Mouse (Mus musculus): ENCODE results near the gene Mad1l1. TPM values are rescaled to one million over a fixed set of nuclear protein-coding genes. Genes with fewer than 3 reads are reported as not detected.

Gene Mad1l1
- polyA plus RNA-seq, 1 experiment, result 18.3 TPM

DNA sequence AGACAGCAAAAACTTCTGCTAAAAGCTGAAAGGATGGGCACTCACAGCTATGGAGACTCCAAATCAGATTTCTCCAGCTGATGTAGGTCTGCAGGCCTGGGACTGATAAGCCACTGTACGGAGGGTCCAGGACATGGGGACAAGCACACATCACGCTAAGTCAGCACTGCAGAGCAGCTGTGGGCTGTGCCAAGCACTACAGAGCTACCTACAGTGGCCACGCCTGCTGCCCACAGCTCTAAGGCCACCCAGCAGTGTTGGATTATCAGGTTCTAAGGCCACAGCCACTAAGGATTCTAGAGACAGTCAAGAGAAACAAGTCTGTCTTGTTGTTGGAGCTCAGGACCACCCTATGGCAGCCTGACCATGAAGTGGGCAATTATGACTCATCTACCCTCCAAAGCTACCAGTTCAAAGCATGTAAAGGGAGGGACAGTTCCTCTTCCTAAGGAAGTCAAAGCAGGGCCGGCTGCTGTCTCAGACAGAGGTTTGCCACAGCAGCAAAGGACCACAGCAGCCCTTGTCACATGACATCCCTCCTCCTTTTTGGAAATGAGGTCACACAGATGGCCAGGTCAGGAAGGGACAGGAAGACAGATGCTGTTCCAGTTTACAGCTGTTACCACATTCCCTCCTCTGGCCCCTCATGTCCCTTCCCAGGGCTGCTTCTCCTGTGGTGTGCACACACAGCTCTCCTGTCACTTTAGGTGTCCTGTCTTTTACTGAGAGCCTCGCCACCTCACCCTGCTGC, 56.4 kb downstream of the Mad1l1 start:
- Histone ChIP-seq H3K27me3 (ENCODE audit: control insufficient read depth, insufficient read depth, low read length) (no peaks in the 10 kb centered on the region), H3K4me3 (ENCODE audit: extremely low read depth, insufficient read depth, insufficient read length) (no peak overlapping the region), H3K36me3 (ENCODE audit: control insufficient read depth, insufficient read depth, low read length) (no peaks in the 10 kb centered on the region), H3K4me1 (ENCODE audit: control insufficient read depth, insufficient read depth, insufficient read length) (peaks cover 18% of the 10 kb centered on the region), H3K27ac (ENCODE audit: insufficient read depth, low read length) (no peak overlapping the region)
- no peak for DNase-seq (ENCODE audit: low read depth in 1 of 2, low spot score in 2 of 2)
- WGBS, result 56% methylated on average over 5 of the region's 5 CpGs
- no peak for TF ChIP-seq CTCF (IDR thresholded peaks at IDR 0.05; ENCODE audit: extremely low read depth, insufficient read depth, insufficient read length, insufficient replicate concordance)
- no peak for TF ChIP-seq POLR2A (IDR thresholded peaks at IDR 0.05; ENCODE audit: low read depth, low read length)

DNA sequence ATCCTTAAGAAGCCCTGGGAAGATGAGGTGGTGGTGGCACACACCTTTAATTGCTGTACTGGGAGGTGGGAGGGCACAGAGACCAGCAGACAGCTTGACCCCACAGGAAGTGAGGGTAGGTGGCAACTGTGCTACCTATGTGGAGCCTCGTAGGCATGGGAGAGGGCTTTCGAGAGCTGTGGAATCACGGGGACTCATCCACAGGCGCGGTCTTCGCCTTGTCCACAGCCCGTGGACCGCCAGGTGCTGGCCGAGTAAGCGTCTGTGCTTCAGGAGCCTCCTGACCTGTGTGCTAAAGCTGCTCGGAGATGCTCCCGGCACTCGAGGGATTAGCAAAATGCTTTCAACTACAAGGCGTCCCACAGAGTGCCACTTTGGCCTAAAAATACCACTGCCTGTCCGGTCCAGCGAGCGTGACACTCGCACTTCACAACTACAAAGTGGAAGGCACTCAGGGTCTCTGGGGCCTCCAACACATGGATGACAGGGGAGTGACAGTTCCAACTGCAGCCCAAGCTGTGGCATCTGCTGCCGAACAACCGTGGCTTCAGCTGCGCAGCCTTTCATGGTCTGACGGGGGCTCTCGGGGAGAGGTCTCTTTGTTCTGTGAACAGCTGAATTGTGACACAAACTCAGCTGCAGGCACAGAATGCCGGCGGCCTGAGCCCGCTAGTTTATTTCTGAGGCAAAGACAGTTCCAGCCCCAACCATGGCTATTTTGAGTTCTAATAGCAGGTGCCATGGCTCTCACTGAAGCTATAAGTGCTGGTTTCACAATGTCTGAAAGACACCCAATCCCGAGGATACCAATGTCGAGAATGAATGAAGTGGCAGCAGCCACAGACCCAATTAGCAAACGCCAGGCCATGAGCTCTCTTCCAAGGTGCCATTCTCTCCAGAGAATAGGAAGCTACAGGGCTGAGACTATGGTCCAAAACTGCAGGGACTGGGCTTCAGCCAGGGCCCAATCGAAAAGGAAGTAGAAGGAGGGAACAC, 57.3 kb downstream of the Mad1l1 start:
- peaks cover 18% of the 10 kb centered on the region for H3K4me1 ChIP-seq (ENCODE audit: control insufficient read depth, insufficient read depth, insufficient read length)
- no peak for DNase-seq (ENCODE audit: low read depth in 1 of 2, low spot score in 2 of 2)
- no peaks in the 10 kb centered on the region for H3K27me3 ChIP-seq (ENCODE audit: control insufficient read depth, insufficient read depth, low read length)
- no peak overlapping the region for H3K4me3 ChIP-seq (ENCODE audit: extremely low read depth, insufficient read depth, insufficient read length)
- TF ChIP-seq CTCF (IDR thresholded peaks at IDR 0.05; ENCODE audit: extremely low read depth, insufficient read depth, insufficient read length, insufficient replicate concordance), result no peak
- no peak for TF ChIP-seq POLR2A (IDR thresholded peaks at IDR 0.05; ENCODE audit: low read depth, low read length)
- H3K27ac ChIP-seq (ENCODE audit: insufficient read depth, low read length), result no peak overlapping the region
- no peaks in the 10 kb centered on the region for H3K36me3 ChIP-seq (ENCODE audit: control insufficient read depth, insufficient read depth, low read length)
- WGBS, result 44% methylated on average over 30 of the region's 30 CpGs

GRCm38 (mm10) chr5:140262401-140262800, 59.0 kb downstream of the Mad1l1 start:
- peaks cover 18% of the 10 kb centered on the region for H3K4me1 ChIP-seq (ENCODE audit: control insufficient read depth, insufficient read depth, insufficient read length)
- no peaks in the 10 kb centered on the region for H3K36me3 ChIP-seq (ENCODE audit: control insufficient read depth, insufficient read depth, low read length)
- 63% methylated on average over 3 of the region's 3 CpGs for WGBS
- DNase-seq (ENCODE audit: low read depth in 1 of 2, low spot score in 2 of 2), result no peak
- no peaks in the 10 kb centered on the region for H3K27me3 ChIP-seq (ENCODE audit: control insufficient read depth, insufficient read depth, low read length)
- no peak overlapping the region for H3K27ac ChIP-seq (ENCODE audit: insufficient read depth, low read length)
- no peak for TF ChIP-seq POLR2A (IDR thresholded peaks at IDR 0.05; ENCODE audit: low read depth, low read length)
- H3K4me3 ChIP-seq (ENCODE audit: extremely low read depth, insufficient read depth, insufficient read length), result no peak overlapping the region

- H3K4me1 ChIP-seq (ENCODE audit: control insufficient read depth, insufficient read depth, insufficient read length), result peaks cover 21% of the 10 kb centered on the region
- no peak for TF ChIP-seq CTCF (IDR thresholded peaks at IDR 0.05; ENCODE audit: extremely low read depth, insufficient read depth, insufficient read length, insufficient replicate concordance)
- TF ChIP-seq POLR2A (IDR thresholded peaks at IDR 0.05; ENCODE audit: low read depth, low read length), result no peak
- DNase-seq (ENCODE audit: low read depth in 1 of 2, low spot score in 2 of 2), result no peak
- no peaks in the 10 kb centered on the region for H3K27me3 ChIP-seq (ENCODE audit: control insufficient read depth, insufficient read depth, low read length)
- 90% methylated on average over 4 of the region's 4 CpGs for WGBS
- H3K27ac ChIP-seq (ENCODE audit: insufficient read depth, low read length), result no peak overlapping the region
- H3K4me3 ChIP-seq (ENCODE audit: extremely low read depth, insufficient read depth, insufficient read length), result no peak overlapping the region
- no peaks in the 10 kb centered on the region for H3K36me3 ChIP-seq (ENCODE audit: control insufficient read depth, insufficient read depth, low read length)
Observed at GRCm38 (mm10) chr5:140261313-140261712, 60.0 kb downstream of the Mad1l1 start.

DNA sequence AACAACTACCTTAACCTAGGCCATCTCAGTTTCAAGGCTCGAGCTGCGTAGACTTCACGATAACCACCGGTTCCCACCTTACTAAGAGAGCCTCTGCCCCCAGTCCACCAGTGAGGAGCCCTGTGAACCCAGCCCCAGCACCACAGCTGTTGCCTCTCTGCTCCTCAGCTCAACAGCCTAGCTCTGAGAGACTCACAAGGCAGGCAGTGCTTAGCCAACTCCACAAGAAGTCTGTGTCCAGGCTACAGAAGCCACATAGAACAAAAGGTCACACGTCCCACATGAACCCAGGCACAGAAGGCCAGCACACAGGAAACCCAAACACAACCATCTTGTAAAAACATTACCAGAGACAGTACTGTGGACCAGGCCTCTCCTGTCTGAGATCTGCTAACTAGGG, 62.7 kb downstream of the Mad1l1 start:
- DNase-seq (ENCODE audit: low read depth in 1 of 2, low spot score in 2 of 2), result no peak
- WGBS, result 93% methylated on average over 5 of the region's 5 CpGs
- peaks cover 6% of the 10 kb centered on the region for H3K4me1 ChIP-seq (ENCODE audit: control insufficient read depth, insufficient read depth, insufficient read length)

DNA sequence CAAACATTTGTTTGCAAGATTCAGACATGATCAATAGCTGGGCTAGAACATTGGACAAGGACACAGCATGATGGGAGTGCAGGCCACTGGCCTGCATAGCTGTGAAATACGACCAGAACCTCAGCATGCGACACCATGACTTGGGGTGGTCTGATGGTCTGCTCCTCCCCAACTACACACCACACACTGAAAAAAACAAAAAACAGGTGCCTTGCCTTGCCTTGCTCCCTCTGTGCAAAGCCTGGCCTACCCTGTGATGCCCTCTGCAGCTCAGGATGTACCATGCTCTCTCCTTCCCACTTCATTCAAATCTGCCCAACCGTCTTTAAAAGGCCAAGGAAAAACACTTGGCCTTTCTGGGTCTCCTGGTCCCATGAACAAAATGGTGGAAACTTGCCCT, 63.3 kb downstream of the Mad1l1 start:
- no peak for DNase-seq (ENCODE audit: low read depth in 1 of 2, low spot score in 2 of 2)
- 87% methylated on average over 3 of the region's 3 CpGs for whole genome bisulfite sequencing
- H3K27ac ChIP-seq (ENCODE audit: insufficient read depth, low read length), result no peak overlapping the region
- no peak for TF ChIP-seq POLR2A (IDR thresholded peaks at IDR 0.05; ENCODE audit: low read depth, low read length)
- no peak for TF ChIP-seq CTCF (IDR thresholded peaks at IDR 0.05; ENCODE audit: extremely low read depth, insufficient read depth, insufficient read length, insufficient replicate concordance)
- no peak overlapping the region for H3K4me3 ChIP-seq (ENCODE audit: extremely low read depth, insufficient read depth, insufficient read length)
- H3K36me3 ChIP-seq (ENCODE audit: control insufficient read depth, insufficient read depth, low read length), result no peaks in the 10 kb centered on the region
- no peaks in the 10 kb centered on the region for H3K27me3 ChIP-seq (ENCODE audit: control insufficient read depth, insufficient read depth, low read length)
- peaks cover 4% of the 10 kb centered on the region; the same call in 1 of the 2 replicates for H3K4me1 ChIP-seq (ENCODE audit: control insufficient read depth, insufficient read depth, insufficient read length)

More for the DNA sequence above, 62.7 kb downstream of the Mad1l1 start:
- Histone ChIP-seq H3K27ac (ENCODE audit: insufficient read depth, low read length) (no peak overlapping the region), H3K36me3 (ENCODE audit: control insufficient read depth, insufficient read depth, low read length) (no peaks in the 10 kb centered on the region), H3K27me3 (ENCODE audit: control insufficient read depth, insufficient read depth, low read length) (no peaks in the 10 kb centered on the region), H3K4me3 (ENCODE audit: extremely low read depth, insufficient read depth, insufficient read length) (no peak overlapping the region)
- TF ChIP-seq POLR2A (IDR thresholded peaks at IDR 0.05; ENCODE audit: low read depth, low read length), result no peak
- TF ChIP-seq CTCF (IDR thresholded peaks at IDR 0.05; ENCODE audit: extremely low read depth, insufficient read depth, insufficient read length, insufficient replicate concordance), result no peak

Measured in spleen, adult 2 months (tissue).